Mouse (Mus musculus): ENCODE results near the gene Gpr158.

DNA sequence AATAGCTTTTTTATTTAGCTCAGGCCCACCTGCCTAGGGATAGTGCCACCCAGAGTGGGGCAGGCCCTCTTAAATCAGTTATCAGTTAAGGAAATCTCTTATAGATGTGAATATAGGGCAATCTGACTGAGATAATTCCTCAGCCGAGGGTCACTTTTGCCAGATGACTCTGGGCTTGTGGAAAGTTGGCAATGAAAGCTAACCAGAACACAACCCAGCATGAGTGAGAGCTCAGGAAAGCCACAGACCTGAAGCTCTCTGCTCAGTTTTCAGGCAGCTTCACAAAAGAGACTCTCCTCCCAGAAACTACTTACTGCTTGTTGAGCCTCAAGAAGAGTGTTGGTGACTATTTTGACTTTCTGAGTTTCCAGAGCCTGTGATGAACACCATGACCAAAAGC lies 264.8 kb downstream of the Gpr158 start:
- no peak for TF ChIP-seq CTCF (IDR thresholded peaks at IDR 0.05; ENCODE audit: low read depth)
- no peak for TF ChIP-seq EP300 (optimal IDR thresholded peaks at IDR 0.05)

All from stomach, postnatal 0 days (tissue).